Mouse (Mus musculus) kidney, postnatal 4 days (tissue): ENCODE results near the gene Olfr790.

Source experiments
- DNase-seq, 2 experiments: peaks; one replicate each; pipeline ENCODE4 v3.0.0; 2021; ENCODE audit warnings: mixed read lengths in 2 of 2

Olfr790 gene

DNA sequence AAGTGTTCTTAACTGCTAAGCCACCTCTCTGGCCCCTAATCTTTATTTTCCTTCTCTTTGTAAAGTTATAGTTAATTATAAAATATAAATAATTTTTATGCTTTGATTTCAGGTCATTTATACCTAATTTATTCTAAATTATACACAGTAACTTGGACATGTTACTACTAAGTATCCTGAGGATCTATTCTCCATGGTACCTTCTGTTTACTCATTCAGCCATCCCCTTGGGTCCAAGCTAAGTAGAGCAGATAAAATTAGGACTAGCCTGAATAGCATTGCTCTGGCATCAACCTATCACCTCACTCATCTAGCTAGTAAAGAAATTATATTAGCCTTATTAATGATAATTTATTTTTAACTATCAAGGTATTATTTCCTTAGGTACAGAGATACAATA is at the start of gene Olfr790:
Olfr790 (plus strand) TSS at position 301 of the 400 bp plus-strand sequence.
- DNase-seq: no peak

DNA sequence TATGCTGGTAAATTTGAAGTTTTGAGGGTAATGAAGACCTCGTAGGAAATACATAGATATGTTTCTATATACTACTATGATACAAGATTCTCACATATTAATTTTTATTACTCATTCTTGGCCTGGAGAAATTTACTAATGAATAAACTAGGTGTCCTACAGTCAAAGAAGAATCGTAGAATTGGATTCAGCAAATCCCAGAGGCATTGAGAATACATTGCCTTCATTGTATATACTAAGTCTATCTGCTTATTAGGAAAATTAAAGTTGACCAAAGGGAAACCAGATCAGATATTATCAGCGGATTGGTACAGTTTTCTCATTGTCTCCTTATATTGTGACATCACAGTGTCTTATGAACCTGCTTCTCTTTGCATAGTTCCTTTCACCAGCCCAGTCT is 36.7 kb upstream of the Olfr790 start, which contains the start of gene Olfr787:
Olfr787 (plus strand) TSS at position 301 of the 400 bp plus-strand sequence.
- no peak for DNase-seq

- no peak for DNase-seq
Observed at GRCm38 (mm10) chr10:129470698-129471097, 27.6 kb upstream of the Olfr790 start, which contains the start of gene Olfr788. Olfr788 (plus strand) TSS chr10:129470998.

GRCm38 (mm10) chr10:129473256-129473655 is 25.0 kb upstream of the Olfr790 start:
- DNase-seq: no peak

DNA sequence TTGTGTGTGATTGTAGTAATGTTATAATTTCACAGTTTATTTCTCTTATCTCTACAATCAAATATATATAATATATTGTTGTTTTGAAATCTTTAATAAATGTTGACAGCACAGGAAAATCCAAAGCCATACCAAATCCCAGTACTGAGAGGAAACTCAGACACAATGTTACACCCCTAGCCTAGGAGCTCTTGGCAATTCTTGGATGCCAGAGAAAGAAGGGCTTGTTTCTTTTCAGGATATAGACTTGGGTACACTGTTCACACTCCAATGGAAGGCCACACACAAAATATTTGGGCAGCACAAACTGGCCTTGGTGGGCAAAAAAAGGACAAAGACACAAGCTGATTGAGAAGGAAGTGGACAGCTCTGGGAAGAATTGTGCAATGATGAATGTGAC is 24.6 kb upstream of the Olfr790 start:
- no peak for DNase-seq

- DNase-seq: no peak
Observed at GRCm38 (mm10) chr10:129484452-129484851, 13.8 kb upstream of the Olfr790 start, which contains the start of gene Olfr789. Olfr789 (plus strand) TSS chr10:129484752.

- no peak for DNase-seq
Observed at GRCm38 (mm10) chr10:129490101-129490500, 8.2 kb upstream of the Olfr790 start.

GRCm38 (mm10) chr10:129521492-129521891 is 23.2 kb downstream of the Olfr790 start, which contains the start of gene Olfr791:
Olfr791 (plus strand) TSS chr10:129521792.
- DNase-seq: no peak

DNA sequence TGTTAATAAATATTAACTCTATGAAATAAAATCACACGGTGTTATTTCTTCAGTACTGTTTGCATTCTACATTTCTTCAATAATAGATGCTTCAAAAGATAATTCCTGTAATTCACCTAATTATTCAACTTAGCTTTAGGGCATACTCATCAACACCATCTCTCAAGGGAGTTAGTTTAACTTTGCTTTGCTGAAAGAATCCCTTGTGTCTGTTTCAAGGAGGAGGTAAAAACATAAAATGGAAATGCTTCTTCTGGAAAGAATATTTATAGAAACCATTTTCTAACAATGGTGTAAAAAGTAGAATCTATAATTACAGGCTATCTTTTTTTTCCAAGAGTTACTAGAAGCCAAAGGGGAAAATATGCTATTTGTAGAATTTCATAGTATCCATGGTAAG is 40.6 kb downstream of the Olfr790 start, which contains the start of gene Olfr792:
Olfr792 (plus strand) TSS at position 301 of the 400 bp plus-strand sequence.
- DNase-seq: no peak

GRCm38 (mm10) chr10:129549354-129549753 is 51.1 kb downstream of the Olfr790 start:
- DNase-seq: peak; percentile 3 to 10
